Mouse (Mus musculus) C2C12 (cell line): ENCODE measurements around the gene C030005K15Rik.

Experiments
- CEBPB ChIP-seq: IDR thresholded peaks from one replicate; pipeline ENCODE4 v1.6.1; 2011; ENCODE audit warnings: low read depth, mild to moderate bottlenecking, control low read depth, moderate library complexity
- CTCF ChIP-seq: IDR thresholded peaks from one replicate; pipeline ENCODE4 v1.5.1; 2011; ENCODE audit not compliant: control insufficient read depth, insufficient read depth, insufficient read length
- MAX ChIP-seq: IDR thresholded peaks from one replicate; pipeline ENCODE4 v1.6.1; 2011; ENCODE audit warnings: mild to moderate bottlenecking, control low read depth
- MYOG ChIP-seq: IDR thresholded peaks from one replicate; pipeline ENCODE4 v1.6.1; 2011; ENCODE audit not compliant: control insufficient read depth, insufficient read length; ENCODE audit errors: extremely low read depth
- USF1 ChIP-seq: IDR thresholded peaks from one replicate; pipeline ENCODE4 v1.6.1; 2011; ENCODE audit warnings: low read depth, mild to moderate bottlenecking, control low read depth, moderate library complexity

- no peak for TF ChIP-seq MAX
- TF ChIP-seq CEBPB, result no peak
- TF ChIP-seq USF1, result no peak
- no peak for TF ChIP-seq MYOG
- no peak for TF ChIP-seq CTCF
Measured at GRCm38 (mm10) chr10:97753821-97754220, 27.3 kb upstream of the C030005K15Rik start.
